Comparison of ENCODE assay signal across 16 mouse cellular contexts in the genomic region with DNA sequence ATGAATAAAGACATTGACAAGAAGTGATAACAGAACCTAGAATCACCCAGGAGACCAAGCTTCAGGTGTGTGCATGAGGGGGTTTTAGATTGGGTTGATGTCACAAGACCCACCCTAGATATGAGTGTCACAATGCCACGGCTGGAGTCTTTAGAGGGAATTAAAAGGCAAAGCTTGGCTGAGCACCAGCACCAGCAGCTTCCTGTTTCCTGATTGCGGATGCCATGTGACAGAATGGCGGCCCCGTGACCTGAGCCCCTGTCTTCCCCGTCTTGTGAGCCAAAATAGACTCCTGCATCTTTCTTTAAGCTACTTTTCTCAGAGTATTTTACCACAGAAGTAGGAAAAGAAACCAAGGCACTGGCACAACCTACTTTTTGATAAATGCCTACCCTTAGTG. TPM values are rescaled to one million over a fixed set of nuclear protein-coding genes. Genes with fewer than 3 reads are reported as not detected.
A peak's percentile ranks its signal among the peaks of the same experiment; 100 is the strongest.
DNase-seq lines count a peak whose midpoint lies in the region; ATAC-seq lines count a peak whose summit lies in the region.
"Had no signal": no experiment of that assay in that cellular context is flagged by ENCODE, and none has a peak within 500 bp of the region (broad histone marks: within the 10 kb centered on the region; RNA-seq: fewer than 3 reads in every experiment).

No protein-coding gene starts in this region.

- DNase-seq in heart, adult 11 months: peak; percentile 85
- no peak for DNase-seq in heart, postnatal 25 days (ENCODE audit: low spot score)
- peak; percentile 16 for DNase-seq in lung, postnatal 36 days
- no peak for DNase-seq in lung, postnatal 25 days (ENCODE audit: low spot score)
- no peak for DNase-seq in cerebellum, postnatal 4 days (ENCODE audit: low spot score in 2 of 2)
- no peak for DNase-seq in gastrocnemius, postnatal 36 days
- DNase-seq: cerebellum, adult 9-11 months; heart, postnatal 14 days; lung, postnatal 14 days; right cerebral cortex, postnatal 4 days; thymus, adult 2 months had no signal

- intact Hi-C loops in heart, postnatal 25 days (cut with DNase I): loop anchor here (1.0 kb wide), 1 partner anchor 10 kb away; no protein-coding TSS in a partner anchor
- intact Hi-C loops in gastrocnemius, postnatal 36 days (cut with DNase I): no loop called here

- ATAC-seq in common myeloid progenitor, adult 5-6 weeks (replicated peaks; ENCODE audit: low read depth, poor library complexity, severe bottlenecking): peak; percentile 54
- peak; percentile 44; the same call in 1 of the 2 replicates for ATAC-seq in megakaryocyte progenitor cell, adult 5-6 weeks (replicated peaks; ENCODE audit: poor library complexity)
- ATAC-seq: forebrain, embryonic 15.5 days; intestine, embryonic 15.5 days; midbrain, embryonic 16.5 days had no signal

RNA-seq across cellular contexts. Expression of a gene that starts 46.5 kb away (rescaled TPM):
- 10 to 100 TPM; 24.8 to 30.8 TPM for total RNA-seq in heart, postnatal 25 days (2021)
- 17.0 and 20.3 TPM in 2 replicates for total RNA-seq in common myeloid progenitor, adult 5-6 weeks (2017)
- 9.7 and 11.1 TPM in 2 replicates for total RNA-seq in megakaryocyte progenitor cell, adult 5-6 weeks (2015)
- total RNA-seq in megakaryocyte progenitor cell, adult 5-6 weeks (2017): 13.6 and 17.8 TPM in 2 replicates
- total RNA-seq in gastrocnemius, postnatal 36 days (2021): 10 to 100 TPM; 21.4 to 23.3 TPM

Comparison
In these comparisons a context has a peak if more than half of its experiments do, and no peak if none do; other contexts are left out.
1. DNase-seq: peak in heart, adult 11 months (single experiment) and lung, postnatal 36 days (single experiment); none in heart, postnatal 25 days (single experiment), lung, postnatal 25 days (single experiment), cerebellum, postnatal 4 days (0 of 2) and gastrocnemius, postnatal 36 days (0 of 2).